Mouse (Mus musculus) embryonic facial prominence, embryonic 11.5 days (tissue): ENCODE measurements around the gene Pcsk5. TPM values are rescaled to one million over a fixed set of nuclear protein-coding genes. Genes with fewer than 3 reads are reported as not detected.

Source experiments
- ATAC-seq: fragments of 200-750 bp; cut with Nextera tagmentation; replicated peaks from 2 replicates; pipeline ENCODE4 v1.8.0; 2017; ENCODE audit warnings: low read depth; ENCODE audit not compliant: insufficient number of reproducible peaks, low FRiP score, low TSS enrichment
- DNase-seq: peaks from one replicate; pipeline ENCODE4 v3.0.0-alpha.2; 2015; ENCODE audit warnings: low spot score
- H3K27ac ChIP-seq: fragments of 300-500 bp; sonication (generic); replicated peaks from 2 replicates; pipeline ENCODE4 v1.5.1; 2014; ENCODE audit warnings: mild to moderate bottlenecking, low read depth, low read length, control low read depth
- H3K27me3 ChIP-seq: fragments of 300-500 bp; sonication (generic); 2 replicates; pipeline ENCODE4 v1.6.1; 2014; ENCODE audit warnings: mild to moderate bottlenecking, low read length, moderate library complexity, mixed read lengths; ENCODE audit not compliant: control insufficient read depth, insufficient read depth
- H3K36me3 ChIP-seq: fragments of 300-500 bp; sonication (generic); replicated peaks from 2 replicates; pipeline ENCODE4 v1.6.1; 2014; ENCODE audit warnings: low read depth, mild to moderate bottlenecking, low read length, moderate library complexity, mixed read lengths; ENCODE audit not compliant: control insufficient read depth, insufficient read depth
- H3K4me1 ChIP-seq: fragments of 300-500 bp; sonication (generic); 2 replicates; pipeline ENCODE4 v1.6.1; 2014; ENCODE audit warnings: low read length, mixed read lengths; ENCODE audit not compliant: control insufficient read depth, insufficient read depth
- H3K4me2 ChIP-seq: fragments of 300-500 bp; sonication (generic); 2 replicates; pipeline ENCODE4 v1.6.1; 2014; ENCODE audit warnings: low read depth, mild to moderate bottlenecking, control low read depth, low read length, moderate library complexity
- H3K4me3 ChIP-seq: fragments of 300-500 bp; sonication (generic); 2 replicates; pipeline ENCODE4 v1.5.1; 2014; ENCODE audit warnings: low read depth, low read length, control low read depth
- H3K9ac ChIP-seq: fragments of 300-500 bp; sonication (generic); replicated peaks from 2 replicates; pipeline ENCODE4 v1.6.1; 2014; ENCODE audit warnings: mild to moderate bottlenecking, control low read depth, low read length
- H3K9me3 ChIP-seq: fragments of 300-500 bp; sonication (generic); replicated peaks from 2 replicates; pipeline ENCODE4 v1.6.1; 2016; ENCODE audit warnings: mild to moderate bottlenecking, low read length, inconsistent platforms, mixed read lengths; ENCODE audit not compliant: control insufficient read depth
- WGBS: fragments of 180-500 bp; shearing (Covaris S2); extraction: QIAGEN DNeasy Blood & Tissue Kit; methylation state at CpG from one replicate; pipeline ENCODE4 v1.1.7; 2014; 5-methylcytosine and 5-hydroxymethylcytosine counted together
- polyA plus RNA-seq: library from polyadenylated mRNA; unstranded; fragments of >200 nt; fragmentation: Nextera tagmentation; extraction: Ambion mirVana; gene quantifications from 2 replicates; pipeline ENCODE4 v1.2.1, GENCODE M21; 2014

Pcsk5 gene
- polyA plus RNA-seq, 1 experiment from 2014 or later = 17.0 TPM

DNA sequence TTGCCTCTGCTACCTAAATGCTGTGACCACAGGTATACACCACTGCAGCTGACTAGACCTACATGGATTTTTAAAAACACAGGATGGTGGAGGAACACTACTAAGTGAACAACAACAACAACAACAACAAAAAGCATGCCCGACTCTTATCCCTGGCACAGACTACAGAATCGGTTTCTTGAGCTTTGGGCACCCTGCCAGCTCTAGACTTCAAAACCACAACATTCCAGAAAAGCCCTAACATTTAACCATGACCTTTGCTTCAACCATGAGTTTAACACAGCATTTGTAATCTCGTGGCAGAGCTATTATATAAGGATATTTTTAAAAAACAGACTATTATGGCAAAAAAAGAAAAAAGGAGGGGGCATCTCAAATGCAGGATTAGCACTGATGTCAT lies 84.6 kb downstream of the Pcsk5 start:
- no peak overlapping the region for H3K4me3 ChIP-seq
- ATAC-seq (no peak), DNase-seq (no peak)
- 74% methylated on average over 3 of the region's 3 CpGs for WGBS
- no peaks in the 10 kb centered on the region for H3K36me3 ChIP-seq
- no peak overlapping the region for H3K27ac ChIP-seq
- H3K4me2 ChIP-seq = no peak overlapping the region
- no peaks in the 10 kb centered on the region for H3K27me3 ChIP-seq
- no peaks in the 10 kb centered on the region for H3K9me3 ChIP-seq
- no peak overlapping the region for H3K9ac ChIP-seq
- H3K4me1 ChIP-seq = no peaks in the 10 kb centered on the region

DNA sequence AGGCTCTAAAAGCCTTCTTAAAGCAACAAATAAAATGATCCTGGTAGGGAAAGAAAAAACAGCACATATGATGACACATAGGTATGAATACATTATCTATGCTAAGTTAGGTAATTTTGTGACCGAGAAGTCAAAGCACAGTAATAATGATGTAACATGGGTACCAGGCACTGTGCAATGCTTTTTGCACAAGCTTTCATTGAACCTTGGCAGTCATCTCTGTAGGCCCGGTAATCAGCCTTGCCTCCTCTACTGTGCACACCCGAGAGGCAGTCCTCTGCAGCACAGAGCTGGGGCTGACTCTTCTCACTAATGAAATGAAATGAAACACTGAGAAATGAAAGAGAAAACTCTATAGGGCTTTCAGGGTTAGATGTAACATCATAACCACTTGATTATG lies 89.1 kb downstream of the Pcsk5 start:
- no peaks in the 10 kb centered on the region for H3K4me1 ChIP-seq
- no peaks in the 10 kb centered on the region for H3K9me3 ChIP-seq
- no peak overlapping the region for H3K4me2 ChIP-seq
- no peak for DNase-seq
- no peaks in the 10 kb centered on the region for H3K27me3 ChIP-seq
- 90% methylated on average over 3 of the region's 3 CpGs for WGBS
- H3K36me3 ChIP-seq = no peaks in the 10 kb centered on the region
- H3K27ac ChIP-seq = no peak overlapping the region
- no peak overlapping the region for H3K4me3 ChIP-seq
- ATAC-seq = no peak
- H3K9ac ChIP-seq = no peak overlapping the region

- H3K4me2 ChIP-seq = no peak overlapping the region
- ATAC-seq (no peak), DNase-seq (no peak)
- no peaks in the 10 kb centered on the region for H3K4me1 ChIP-seq
- H3K4me3 ChIP-seq = no peak overlapping the region
- H3K9me3 ChIP-seq = no peaks in the 10 kb centered on the region
- no peaks in the 10 kb centered on the region for H3K36me3 ChIP-seq
- H3K27me3 ChIP-seq = no peaks in the 10 kb centered on the region
- WGBS = 88% methylated on average over 2 of the region's 2 CpGs
- H3K9ac ChIP-seq = no peak overlapping the region
- no peak overlapping the region for H3K27ac ChIP-seq
Measured at GRCm38 (mm10) chr19:17745380-17745779, 92.1 kb downstream of the Pcsk5 start.

DNA sequence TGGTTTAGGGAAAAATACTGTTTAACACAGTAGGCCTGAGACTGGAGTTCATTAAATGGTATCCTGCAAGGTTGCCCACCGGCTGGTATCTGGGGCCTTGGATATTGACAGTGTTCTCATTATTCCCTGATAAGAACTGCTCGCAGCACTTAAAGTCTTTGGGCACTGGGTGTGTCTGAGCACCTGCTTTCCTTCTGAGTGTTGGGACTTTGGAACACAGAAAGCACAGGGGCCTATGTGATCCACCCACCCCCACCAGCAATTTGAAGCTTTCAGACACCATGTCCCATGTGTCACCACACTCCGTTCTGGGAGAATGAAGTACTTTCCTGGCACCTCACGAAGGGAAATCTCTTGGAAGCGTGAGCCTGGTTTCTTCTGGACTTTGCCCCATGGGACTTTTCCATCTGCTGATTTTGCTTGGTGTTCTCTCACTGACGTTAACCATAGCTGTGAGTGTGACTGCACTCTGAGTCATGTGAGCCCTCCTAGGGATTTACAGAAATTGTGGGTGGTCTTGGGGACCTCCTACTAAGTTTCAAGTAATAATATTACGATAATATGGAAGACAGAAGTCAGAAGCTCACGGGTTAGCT lies 92.9 kb downstream of the Pcsk5 start:
- no peak overlapping the region for H3K4me2 ChIP-seq

GRCm38 (mm10) chr19:17741465-17741864 lies 96.0 kb downstream of the Pcsk5 start:
- DNase-seq = no peak
- Histone ChIP-seq H3K9ac (no peak overlapping the region), H3K36me3 (no peaks in the 10 kb centered on the region), H3K4me1 (no peaks in the 10 kb centered on the region), H3K9me3 (no peaks in the 10 kb centered on the region), H3K4me3 (no peak overlapping the region), H3K27ac (no peak overlapping the region), H3K4me2 (no peak overlapping the region), H3K27me3 (no peaks in the 10 kb centered on the region)
- no peak for ATAC-seq
- 28% methylated on average over 1 of the region's 1 CpGs for WGBS

More for the DNA sequence above, 92.9 kb downstream of the Pcsk5 start:
- Histone ChIP-seq H3K4me3 (no peak overlapping the region), H3K36me3 (no peaks in the 10 kb centered on the region), H3K27me3 (no peaks in the 10 kb centered on the region), H3K27ac (no peak overlapping the region), H3K9ac (no peak overlapping the region), H3K4me1 (no peaks in the 10 kb centered on the region), H3K9me3 (no peaks in the 10 kb centered on the region)
- DNase-seq = no peak
- ATAC-seq = no peak
- 82% methylated on average over 8 of the region's 8 CpGs for WGBS

- Histone ChIP-seq H3K36me3 (no peaks in the 10 kb centered on the region), H3K4me1 (no peaks in the 10 kb centered on the region), H3K9ac (no peak overlapping the region), H3K4me2 (no peak overlapping the region), H3K4me3 (no peak overlapping the region), H3K27me3 (no peaks in the 10 kb centered on the region), H3K9me3 (no peaks in the 10 kb centered on the region), H3K27ac (no peak overlapping the region)
- ATAC-seq (no peak), DNase-seq (no peak)
Measured at GRCm38 (mm10) chr19:17732676-17733277, 104.7 kb downstream of the Pcsk5 start.

DNA sequence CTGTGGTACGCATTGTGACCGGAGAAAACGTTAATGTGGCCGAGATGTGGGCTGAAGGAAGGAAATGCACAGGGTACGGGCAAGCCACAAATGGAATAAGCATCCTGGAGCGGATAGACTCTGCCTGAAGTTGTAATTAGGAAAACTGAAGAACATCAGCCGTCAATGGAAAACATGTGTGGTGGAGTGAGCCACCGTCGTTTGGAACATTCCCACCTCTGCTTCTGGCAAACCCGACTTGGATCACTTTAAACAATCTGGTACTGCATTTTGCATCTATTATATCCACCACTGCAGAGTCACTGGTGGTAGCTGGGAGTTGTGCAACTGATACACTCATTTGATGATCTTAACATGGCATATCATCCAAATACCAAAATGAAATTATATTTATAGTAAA lies 120.4 kb downstream of the Pcsk5 start:
- H3K4me3 ChIP-seq = no peak overlapping the region
- no peaks in the 10 kb centered on the region for H3K27me3 ChIP-seq
- no peaks in the 10 kb centered on the region for H3K36me3 ChIP-seq
- H3K27ac ChIP-seq = no peak overlapping the region
- DNase-seq (peak; percentile 69), ATAC-seq (no peak)
- H3K9me3 ChIP-seq = no peaks in the 10 kb centered on the region
- H3K9ac ChIP-seq = no peak overlapping the region
- WGBS = 42% methylated on average over 10 of the region's 10 CpGs
- H3K4me1 ChIP-seq = no peaks in the 10 kb centered on the region
- H3K4me2 ChIP-seq = no peak overlapping the region

DNA sequence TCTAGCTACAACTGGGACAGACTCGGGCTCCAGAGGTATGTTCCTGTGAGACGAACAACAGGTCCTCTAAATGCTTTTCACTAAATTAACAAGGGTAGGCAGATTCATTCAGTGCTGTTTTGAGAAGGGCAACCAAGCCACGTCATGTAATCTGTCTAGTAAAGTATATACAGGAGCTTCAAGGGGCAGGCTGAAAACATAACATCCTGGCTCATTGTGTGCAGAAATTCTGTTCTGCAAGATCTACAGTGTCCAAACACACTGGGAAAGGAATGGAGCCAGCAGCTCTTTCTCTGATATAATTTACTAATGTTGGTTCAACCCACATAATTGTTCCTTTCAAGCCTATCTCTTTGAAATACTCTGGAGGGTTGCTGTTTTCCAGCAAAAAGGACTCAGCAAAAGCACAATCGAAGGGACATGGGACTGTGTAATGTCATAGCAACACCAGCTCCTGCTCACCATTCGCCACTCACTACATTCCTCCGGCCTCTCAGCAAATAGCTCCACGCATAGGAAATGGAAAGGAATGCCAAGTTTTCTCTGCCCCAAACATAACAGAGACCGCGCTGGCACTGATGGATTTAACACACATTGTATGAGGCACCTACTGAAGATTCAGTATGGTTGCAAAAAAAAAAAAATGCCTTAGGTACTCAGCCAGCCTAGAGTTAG lies 122.0 kb downstream of the Pcsk5 start:
- WGBS = 70% methylated on average over 9 of the region's 9 CpGs
- Histone ChIP-seq H3K27me3 (no peaks in the 10 kb centered on the region), H3K4me1 (no peaks in the 10 kb centered on the region), H3K9ac (no peak overlapping the region), H3K27ac (no peak overlapping the region), H3K36me3 (no peaks in the 10 kb centered on the region), H3K9me3 (no peaks in the 10 kb centered on the region), H3K4me2 (no peak overlapping the region), H3K4me3 (no peak overlapping the region)
- peak; percentile 16 for DNase-seq
- ATAC-seq = no peak
